Mouse (Mus musculus) small intestine, adult 2 months (tissue): ENCODE data around the gene Wiz.

Experiments used
- CTCF ChIP-seq: fragments of 200-500 bp; IDR thresholded peaks from 2 replicates; pipeline ENCODE4 v1.5.1; 2012; ENCODE audit warnings: low read depth, mild to moderate bottlenecking, control low read depth, inconsistent platforms, low read length, moderate library complexity, mixed read lengths; ENCODE audit not compliant: insufficient replicate concordance, insufficient read length; ENCODE audit errors: extremely low read depth
- POLR2A ChIP-seq: fragments of 200-500 bp; IDR thresholded peaks from 2 replicates; pipeline ENCODE4 v1.6.1; 2012; ENCODE audit warnings: low read depth, mild to moderate bottlenecking, control low read depth, inconsistent platforms, low read length, moderate library complexity

- no peak for TF ChIP-seq POLR2A
- no peak for TF ChIP-seq CTCF
These were observed 73.7 kb downstream of the Wiz start for GRCm38 (mm10) chr17:32315560-32315959.
